Mouse (Mus musculus) stomach, postnatal 0 days (tissue): ENCODE results near the gene Tbc1d24. TPM values are rescaled to one million over a fixed set of nuclear protein-coding genes. Genes with fewer than 3 reads are reported as not detected.

Experiments
- ATAC-seq: fragments of 200-750 bp; cut with Nextera tagmentation; 2 replicates; pipeline ENCODE4 v1.8.0; 2017; ENCODE audit not compliant: low FRiP score, low TSS enrichment
- DNase-seq: peaks from one replicate; pipeline ENCODE4 v3.0.0-alpha.2; 2016; ENCODE audit warnings: low spot score
- H3K27ac ChIP-seq: fragments of 300-500 bp; sonication (generic); replicated peaks from 2 replicates; pipeline ENCODE4 v1.5.1; 2014; ENCODE audit warnings: mild to moderate bottlenecking, control low read depth
- H3K27me3 ChIP-seq: fragments of 300-500 bp; sonication (generic); 2 replicates; pipeline ENCODE4 v1.6.1; 2014; ENCODE audit warnings: low read length; ENCODE audit not compliant: control insufficient read depth, insufficient read depth
- H3K36me3 ChIP-seq: fragments of 300-500 bp; sonication (generic); 2 replicates; pipeline ENCODE4 v1.6.1; 2014; ENCODE audit warnings: low read length, mixed read lengths; ENCODE audit not compliant: control insufficient read depth, insufficient read depth
- H3K4me1 ChIP-seq: fragments of 300-500 bp; sonication (generic); replicated peaks from 2 replicates; pipeline ENCODE4 v1.6.1; 2014; ENCODE audit warnings: antibody characterized with exemption; ENCODE audit not compliant: control insufficient read depth, insufficient read depth
- H3K4me2 ChIP-seq: fragments of 300-500 bp; sonication (generic); replicated peaks from 2 replicates; pipeline ENCODE4 v1.6.1; 2014; ENCODE audit warnings: low read depth, mild to moderate bottlenecking, control low read depth, moderate library complexity
- H3K4me3 ChIP-seq: fragments of 300-500 bp; sonication (generic); 2 replicates; pipeline ENCODE4 v1.5.1; 2014; ENCODE audit warnings: low read depth, low read length, control low read depth
- H3K9ac ChIP-seq: fragments of 300-500 bp; sonication (generic); 2 replicates; pipeline ENCODE4 v1.6.1; 2014; ENCODE audit warnings: mild to moderate bottlenecking, low read length, control low read depth, mixed read lengths
- H3K9me3 ChIP-seq: fragments of 300-500 bp; sonication (generic); 2 replicates; pipeline ENCODE4 v1.6.1; 2016; ENCODE audit warnings: low read length; ENCODE audit not compliant: control insufficient read depth
- CTCF ChIP-seq: IDR thresholded peaks from 2 replicates; pipeline ENCODE4 v1.5.1; 2016; ENCODE audit warnings: antibody characterized with exemption, low read depth, mild to moderate bottlenecking, moderate library complexity
- EP300 ChIP-seq: optimal IDR thresholded peaks from 2 replicates; pipeline ENCODE3; 2016; ENCODE audit warnings: antibody characterized with exemption
- WGBS: fragments of 180-500 bp; shearing (Covaris S2); extraction: QIAGEN DNeasy Blood & Tissue Kit; methylation state at CpG from one replicate; pipeline ENCODE4 v1.1.7; 2014; 5-methylcytosine and 5-hydroxymethylcytosine counted together
- polyA plus RNA-seq: library from polyadenylated mRNA; unstranded; fragments of >200 nt; fragmentation: Nextera tagmentation; extraction: Ambion mirVana; gene quantifications from 2 replicates; pipeline ENCODE4 v1.2.1, GENCODE M21; 2015

The Tbc1d24 gene
- polyA plus RNA-seq, 1 experiment from 2014 or later: 1.5 TPM

DNA sequence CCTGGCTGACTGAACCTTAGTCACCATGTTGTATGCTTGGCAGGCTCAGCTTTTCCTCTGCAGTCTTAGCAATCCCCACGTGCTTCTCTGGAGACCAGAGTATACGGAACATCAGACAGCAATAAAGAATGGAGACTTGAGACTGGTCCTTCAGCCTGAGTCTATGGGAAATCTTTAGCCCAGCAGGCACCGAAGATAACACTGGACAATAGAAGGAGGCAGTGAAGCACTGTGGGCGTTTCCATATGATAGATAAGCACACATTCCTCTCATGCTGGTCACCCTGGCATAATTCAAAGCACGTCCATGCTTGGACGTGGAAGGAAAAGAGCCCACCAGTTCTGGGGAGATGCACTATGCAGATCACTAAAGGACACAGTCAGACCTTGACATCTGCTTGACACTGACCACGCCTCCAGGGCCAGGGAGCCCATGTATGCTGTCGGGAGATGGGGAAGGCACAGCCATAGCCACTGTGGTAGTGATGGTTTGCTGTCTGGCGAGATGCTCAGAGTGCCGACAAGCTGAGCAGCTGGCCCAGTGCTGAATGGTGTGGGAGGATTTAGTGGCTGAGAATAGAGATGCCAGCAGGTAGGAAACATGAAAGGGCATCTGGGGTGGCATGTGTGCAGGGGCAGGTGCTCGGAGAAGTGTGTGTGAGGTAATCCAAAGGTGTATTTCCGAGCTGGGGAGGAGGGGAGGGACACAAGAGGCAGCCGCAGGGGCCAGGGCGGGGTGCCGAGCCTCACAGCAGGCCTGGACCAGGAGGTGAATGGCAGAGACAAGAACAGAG is 8.1 kb downstream of the Tbc1d24 start:
- Histone ChIP-seq H3K9me3 (no peaks in the 10 kb centered on the region), H3K27me3 (no peaks in the 10 kb centered on the region), H3K9ac (no peak overlapping the region), H3K4me3 (no peak overlapping the region), H3K4me1 (no peaks in the 10 kb centered on the region), H3K36me3 (no peaks in the 10 kb centered on the region), H3K4me2 (no peak overlapping the region), H3K27ac (no peak overlapping the region)
- ATAC-seq (peak; percentile 24; the same call in 1 of the 2 replicates), DNase-seq (no peak)
- no peak for TF ChIP-seq CTCF
- TF ChIP-seq EP300: no peak
- 53% methylated on average over 15 of the region's 15 CpGs for WGBS

- DNase-seq: no peak
- Histone ChIP-seq H3K9ac (no peak overlapping the region), H3K27me3 (no peaks in the 10 kb centered on the region), H3K27ac (no peak overlapping the region), H3K4me1 (no peaks in the 10 kb centered on the region), H3K4me3 (no peak overlapping the region), H3K9me3 (no peaks in the 10 kb centered on the region), H3K4me2 (no peak overlapping the region), H3K36me3 (no peaks in the 10 kb centered on the region)
- 63% methylated on average over 2 of the region's 2 CpGs for WGBS
- no peak for ATAC-seq
- TF ChIP-seq CTCF: peak; percentile 25; the same call in 1 of the 2 replicates
- TF ChIP-seq EP300: no peak
Observed at GRCm38 (mm10) chr17:24195349-24195748, 10.0 kb downstream of the Tbc1d24 start.

GRCm38 (mm10) chr17:24193769-24194168 is 11.6 kb downstream of the Tbc1d24 start:
- 81% methylated on average over 5 of the region's 5 CpGs for WGBS
- H3K4me3 ChIP-seq: no peak overlapping the region
- no peak overlapping the region for H3K9ac ChIP-seq
- no peaks in the 10 kb centered on the region for H3K36me3 ChIP-seq
- DNase-seq: no peak
- no peak overlapping the region for H3K4me2 ChIP-seq
- no peaks in the 10 kb centered on the region for H3K27me3 ChIP-seq
- no peak for ATAC-seq
- no peak overlapping the region for H3K27ac ChIP-seq
- H3K4me1 ChIP-seq: no peaks in the 10 kb centered on the region
- TF ChIP-seq EP300: no peak
- no peak for TF ChIP-seq CTCF
- no peaks in the 10 kb centered on the region for H3K9me3 ChIP-seq

- no peak overlapping the region for H3K9ac ChIP-seq
- no peak for ATAC-seq
- no peaks in the 10 kb centered on the region for H3K4me1 ChIP-seq
Observed at GRCm38 (mm10) chr17:24193268-24193667, 12.1 kb downstream of the Tbc1d24 start.

DNA sequence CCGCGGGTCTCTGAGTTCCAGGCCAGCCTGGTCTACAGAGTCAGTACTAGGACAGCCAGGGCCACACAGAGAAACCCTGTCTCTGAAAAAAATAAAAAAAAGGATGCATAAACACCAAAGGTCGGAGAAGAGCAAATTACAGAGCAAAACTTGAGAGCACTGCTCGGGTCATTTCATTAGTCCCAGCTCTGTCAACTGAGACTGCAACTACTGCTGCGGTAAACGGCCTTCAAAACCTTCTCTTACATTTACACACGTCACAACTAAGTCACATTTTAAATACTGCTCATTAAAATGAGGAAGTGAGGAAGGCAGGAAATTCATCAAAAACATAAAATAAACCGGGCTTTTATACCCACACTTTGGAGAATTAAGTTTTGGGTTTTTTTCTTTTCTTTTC is 12.5 kb downstream of the Tbc1d24 start:
- Histone ChIP-seq H3K4me2 (no peak overlapping the region), H3K27ac (no peak overlapping the region), H3K4me3 (no peak overlapping the region), H3K4me1 (no peaks in the 10 kb centered on the region), H3K27me3 (no peaks in the 10 kb centered on the region), H3K9ac (no peak overlapping the region), H3K36me3 (no peaks in the 10 kb centered on the region), H3K9me3 (no peaks in the 10 kb centered on the region)
- WGBS: 73% methylated on average over 8 of the region's 8 CpGs
- no peak for TF ChIP-seq EP300
- no peak for TF ChIP-seq CTCF
- DNase-seq (no peak), ATAC-seq (no peak)

More at GRCm38 (mm10) chr17:24193268-24193667, 12.1 kb downstream of the Tbc1d24 start:
- H3K27ac ChIP-seq: no peak overlapping the region
- H3K4me3 ChIP-seq: no peak overlapping the region
- H3K36me3 ChIP-seq: no peaks in the 10 kb centered on the region
- no peak for DNase-seq
- no peak overlapping the region for H3K4me2 ChIP-seq
- H3K27me3 ChIP-seq: no peaks in the 10 kb centered on the region
- no peaks in the 10 kb centered on the region for H3K9me3 ChIP-seq
- WGBS: 91% methylated on average over 8 of the region's 8 CpGs
- TF ChIP-seq CTCF: no peak
- no peak for TF ChIP-seq EP300

DNA sequence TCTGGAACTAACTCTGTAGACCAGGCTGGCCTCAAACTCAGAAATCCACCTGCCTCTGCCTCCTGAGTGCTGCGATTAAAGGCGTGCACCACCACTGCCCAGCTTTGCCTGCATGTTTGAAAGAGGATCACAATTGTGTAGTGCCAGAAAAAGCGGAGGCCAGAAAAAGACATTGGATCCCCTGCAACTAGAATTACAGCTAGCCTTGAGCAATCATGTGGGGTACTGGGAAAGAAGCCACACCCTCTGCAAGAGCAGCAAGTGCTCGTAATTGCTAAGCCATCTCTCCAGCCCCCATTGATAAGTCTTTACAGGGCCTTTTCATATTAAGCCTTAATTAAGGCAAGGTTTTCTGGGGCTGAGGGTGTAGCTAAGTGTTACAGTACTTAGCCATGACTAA is 13.9 kb downstream of the Tbc1d24 start:
- TF ChIP-seq CTCF (no peak), EP300 (no peak)
- DNase-seq (no peak), ATAC-seq (no peak)
- WGBS: 76% methylated on average over 4 of the region's 4 CpGs
- Histone ChIP-seq H3K9me3 (no peaks in the 10 kb centered on the region), H3K27ac (no peak overlapping the region), H3K9ac (no peak overlapping the region), H3K4me2 (no peak overlapping the region), H3K4me1 (no peaks in the 10 kb centered on the region), H3K27me3 (no peaks in the 10 kb centered on the region), H3K36me3 (no peaks in the 10 kb centered on the region), H3K4me3 (no peak overlapping the region)
